Mouse (Mus musculus): ENCODE measurements around the gene Otud7b. TPM values are rescaled to one million over a fixed set of nuclear protein-coding genes. Genes with fewer than 3 reads are reported as not detected.

The Otud7b gene
- 9.6 and 11.6 TPM in 2 replicates for polyA plus RNA-seq (2012; rRNA removed)

GRCm38 (mm10) chr3:96104261-96105065 lies at the start of gene Otud7b:
Otud7b (plus strand) TSS chr3:96104527.
- Histone ChIP-seq H3K36me3 (ENCODE audit: control insufficient read depth, insufficient read depth, low read length) (no peaks in the 10 kb centered on the region), H3K27ac (ENCODE audit: control insufficient read depth, insufficient read depth, low read length) (no peak within 1 kb of the TSS), H3K4me3 (ENCODE audit: control insufficient read depth, insufficient read depth, low read length) (peak within 1 kb of the TSS; percentile 98), H3K27me3 (ENCODE audit: control insufficient read depth, insufficient read depth, low read length) (no peaks in the 10 kb centered on the region), H3K4me1 (replicated peaks; ENCODE audit: control insufficient read depth, insufficient read depth, low read length) (peaks cover 14% of the 10 kb centered on the region)
- DNase-seq = peak; percentile 61
- WGBS = 1% methylated on average over 84 of the region's 84 CpGs
- TF ChIP-seq POLR2A (IDR thresholded peaks at IDR 0.05; ENCODE audit: control insufficient read depth, extremely low read depth, insufficient read depth, low read length, poor library complexity) (peak; percentile 19; the same call in 1 of the 2 replicates), CTCF (IDR thresholded peaks at IDR 0.05; ENCODE audit: borderline replicate concordance, control insufficient read depth, extremely low read depth, insufficient read depth, low read length, poor library complexity) (peak; percentile 27; the same call in 1 of the 2 replicates)

- WGBS = 96% methylated on average over 6 of the region's 6 CpGs
- DNase-seq = no peak
- 0 out of 2 replicates have a peak, but pooled peaks cover 5% of the 10 kb centered on the region for H3K36me3 ChIP-seq (ENCODE audit: control insufficient read depth, insufficient read depth, low read length)
- TF ChIP-seq CTCF (IDR thresholded peaks at IDR 0.05; ENCODE audit: borderline replicate concordance, control insufficient read depth, extremely low read depth, insufficient read depth, low read length, poor library complexity) (no peak), POLR2A (IDR thresholded peaks at IDR 0.05; ENCODE audit: control insufficient read depth, extremely low read depth, insufficient read depth, low read length, poor library complexity) (no peak)
- no peak overlapping the region for H3K27ac ChIP-seq (ENCODE audit: control insufficient read depth, insufficient read depth, low read length)
- H3K4me1 ChIP-seq (replicated peaks; ENCODE audit: control insufficient read depth, insufficient read depth, low read length) = 0 out of 2 replicates have a peak, but pooled peaks cover 2% of the 10 kb centered on the region
- no peaks in the 10 kb centered on the region for H3K27me3 ChIP-seq (ENCODE audit: control insufficient read depth, insufficient read depth, low read length)
- no peak overlapping the region for H3K4me3 ChIP-seq (ENCODE audit: control insufficient read depth, insufficient read depth, low read length)
Observed at GRCm38 (mm10) chr3:96055294-96055693, 49.0 kb upstream of the Otud7b start.

- Histone ChIP-seq H3K27me3 (ENCODE audit: control insufficient read depth, insufficient read depth, low read length) (no peaks in the 10 kb centered on the region), H3K27ac (ENCODE audit: control insufficient read depth, insufficient read depth, low read length) (no peak overlapping the region), H3K4me1 (replicated peaks; ENCODE audit: control insufficient read depth, insufficient read depth, low read length) (0 out of 2 replicates have a peak, but pooled peaks cover 2% of the 10 kb centered on the region), H3K36me3 (ENCODE audit: control insufficient read depth, insufficient read depth, low read length) (0 out of 2 replicates have a peak, but pooled peaks cover 5% of the 10 kb centered on the region), H3K4me3 (ENCODE audit: control insufficient read depth, insufficient read depth, low read length) (no peak overlapping the region)
- WGBS = 97% methylated on average over 4 of the region's 4 CpGs
- no peak for TF ChIP-seq POLR2A (IDR thresholded peaks at IDR 0.05; ENCODE audit: control insufficient read depth, extremely low read depth, insufficient read depth, low read length, poor library complexity)
- no peak for TF ChIP-seq CTCF (IDR thresholded peaks at IDR 0.05; ENCODE audit: borderline replicate concordance, control insufficient read depth, extremely low read depth, insufficient read depth, low read length, poor library complexity)
- no peak for DNase-seq
Observed at GRCm38 (mm10) chr3:96056031-96056430, 48.3 kb upstream of the Otud7b start.

GRCm38 (mm10) chr3:96057747-96058204 lies 46.6 kb upstream of the Otud7b start:
- DNase-seq = peak; percentile 79
- Histone ChIP-seq H3K27ac (ENCODE audit: control insufficient read depth, insufficient read depth, low read length) (peak overlapping the region; percentile 60), H3K27me3 (ENCODE audit: control insufficient read depth, insufficient read depth, low read length) (no peaks in the 10 kb centered on the region), H3K4me1 (replicated peaks; ENCODE audit: control insufficient read depth, insufficient read depth, low read length) (no peaks in the 10 kb centered on the region), H3K4me3 (ENCODE audit: control insufficient read depth, insufficient read depth, low read length) (peak overlapping the region; percentile 72), H3K36me3 (ENCODE audit: control insufficient read depth, insufficient read depth, low read length) (0 out of 2 replicates have a peak, but pooled peaks cover 1% of the 10 kb centered on the region)
- TF ChIP-seq POLR2A (IDR thresholded peaks at IDR 0.05; ENCODE audit: control insufficient read depth, extremely low read depth, insufficient read depth, low read length, poor library complexity) (peak; percentile 39; the same call in 1 of the 2 replicates), CTCF (IDR thresholded peaks at IDR 0.05; ENCODE audit: borderline replicate concordance, control insufficient read depth, extremely low read depth, insufficient read depth, low read length, poor library complexity) (0 out of 2 replicates have a peak, but pooled peaks have one; percentile 33)
- WGBS = under 1% methylated on average over 26 of the region's 26 CpGs

- Histone ChIP-seq H3K4me3 (ENCODE audit: control insufficient read depth, insufficient read depth, low read length) (peak within 1 kb of the TSS; percentile 72), H3K36me3 (ENCODE audit: control insufficient read depth, insufficient read depth, low read length) (no peaks in the 10 kb centered on the region), H3K27me3 (ENCODE audit: control insufficient read depth, insufficient read depth, low read length) (no peaks in the 10 kb centered on the region), H3K4me1 (replicated peaks; ENCODE audit: control insufficient read depth, insufficient read depth, low read length) (no peaks in the 10 kb centered on the region), H3K27ac (ENCODE audit: control insufficient read depth, insufficient read depth, low read length) (peak within 1 kb of the TSS; percentile 60)
- TF ChIP-seq POLR2A (IDR thresholded peaks at IDR 0.05; ENCODE audit: control insufficient read depth, extremely low read depth, insufficient read depth, low read length, poor library complexity) (0 out of 2 replicates have a peak, but pooled peaks have one; percentile 29), CTCF (IDR thresholded peaks at IDR 0.05; ENCODE audit: borderline replicate concordance, control insufficient read depth, extremely low read depth, insufficient read depth, low read length, poor library complexity) (no peak)
- peak; percentile 68 for DNase-seq
- WGBS = 2% methylated on average over 18 of the region's 18 CpGs
Observed at GRCm38 (mm10) chr3:96058231-96058896, 46.0 kb upstream of the Otud7b start, which contains the start of gene Vps45. Vps45 (minus strand) TSS chr3:96058466.

GRCm38 (mm10) chr3:96060146-96060545 lies 44.2 kb upstream of the Otud7b start:
- no peak overlapping the region for H3K4me3 ChIP-seq (ENCODE audit: control insufficient read depth, insufficient read depth, low read length)
- H3K27me3 ChIP-seq (ENCODE audit: control insufficient read depth, insufficient read depth, low read length) = no peaks in the 10 kb centered on the region
- H3K4me1 ChIP-seq (replicated peaks; ENCODE audit: control insufficient read depth, insufficient read depth, low read length) = no peaks in the 10 kb centered on the region
- no peak for DNase-seq
- H3K36me3 ChIP-seq (ENCODE audit: control insufficient read depth, insufficient read depth, low read length) = no peaks in the 10 kb centered on the region
- 96% methylated on average over 1 of the region's 1 CpGs for WGBS
- TF ChIP-seq POLR2A (IDR thresholded peaks at IDR 0.05; ENCODE audit: control insufficient read depth, extremely low read depth, insufficient read depth, low read length, poor library complexity) (no peak), CTCF (IDR thresholded peaks at IDR 0.05; ENCODE audit: borderline replicate concordance, control insufficient read depth, extremely low read depth, insufficient read depth, low read length, poor library complexity) (no peak)
- no peak overlapping the region for H3K27ac ChIP-seq (ENCODE audit: control insufficient read depth, insufficient read depth, low read length)

All from thymus, adult 2 months (tissue).